Mouse (Mus musculus): ENCODE measurements at regions not wholly inside any gene's neighbourhood (a gene's known extent, or its start where the extent isn't known, plus 50 kb on each side); places are given as distances from the start of the nearest gene placed in this dataset.

DNA sequence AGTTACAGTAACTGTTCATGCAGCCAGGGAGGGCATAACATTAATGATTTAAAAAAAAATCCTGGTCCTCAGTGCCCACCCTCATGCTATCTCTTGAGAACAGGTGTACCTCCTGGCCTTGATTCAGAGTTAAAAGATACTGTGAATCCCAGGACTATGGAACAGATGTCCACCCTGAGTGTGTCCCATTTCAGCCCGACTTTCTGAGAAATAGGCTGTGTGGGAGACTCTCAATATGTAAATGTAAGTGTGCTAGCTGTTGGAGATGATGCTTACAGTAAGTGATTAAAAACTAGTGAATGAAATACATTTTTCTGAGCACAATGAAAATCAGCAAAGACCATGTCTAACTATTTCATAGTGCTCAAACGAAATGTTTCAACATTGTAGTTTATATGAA is 219.2 kb downstream of the Etaa1 start:
- Histone ChIP-seq H3K27me3 (no peaks in the 10 kb centered on the region), H3K27ac (no peak overlapping the region), H3K36me3 (no peaks in the 10 kb centered on the region), H3K4me2 (replicated peaks) (no peak overlapping the region), H3K9ac (no peak overlapping the region), H3K9me3 (replicated peaks) (no peaks in the 10 kb centered on the region), H3K4me3 (no peak overlapping the region), H3K4me1 (no peaks in the 10 kb centered on the region)
- ATAC-seq (ENCODE audit: low FRiP score) = no peak
- 79% methylated on average over 2 of the region's 2 CpGs for WGBS

GRCm38 (mm10) chr11:17738879-17739278 is 214.8 kb downstream of the Etaa1 start:
- H3K9me3 ChIP-seq (replicated peaks) = no peaks in the 10 kb centered on the region
- H3K4me1 ChIP-seq = no peaks in the 10 kb centered on the region
- H3K4me2 ChIP-seq (replicated peaks) = no peak overlapping the region
- H3K27me3 ChIP-seq = no peaks in the 10 kb centered on the region
- no peaks in the 10 kb centered on the region for H3K36me3 ChIP-seq
- H3K4me3 ChIP-seq = no peak overlapping the region
- 39% methylated on average over 5 of the region's 5 CpGs for WGBS
- no peak overlapping the region for H3K27ac ChIP-seq
- H3K9ac ChIP-seq = no peak overlapping the region
- no peak for ATAC-seq (ENCODE audit: low FRiP score)

DNA sequence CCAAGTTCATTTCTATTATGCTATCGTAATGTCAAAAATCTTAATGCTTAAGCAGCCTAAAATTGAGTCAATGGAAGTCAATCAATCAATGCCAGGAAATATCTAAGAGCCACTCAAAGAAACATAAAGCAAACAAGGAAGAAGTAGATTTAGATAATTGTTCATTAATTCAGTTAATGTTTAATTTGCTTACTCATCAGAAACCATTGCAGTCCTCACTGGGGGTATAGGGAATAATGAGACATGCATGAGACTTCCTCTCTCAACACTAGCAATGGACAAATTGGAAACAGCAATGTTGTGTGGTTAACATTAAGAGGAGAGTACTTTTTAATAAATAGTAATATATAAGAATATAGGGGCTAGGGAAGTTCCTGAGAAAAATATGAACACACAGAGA is 209.9 kb downstream of the Etaa1 start:
- Histone ChIP-seq H3K27me3 (no peaks in the 10 kb centered on the region), H3K9me3 (replicated peaks) (no peaks in the 10 kb centered on the region), H3K4me2 (replicated peaks) (no peak overlapping the region), H3K36me3 (no peaks in the 10 kb centered on the region), H3K4me3 (no peak overlapping the region), H3K9ac (no peak overlapping the region), H3K27ac (no peak overlapping the region), H3K4me1 (no peaks in the 10 kb centered on the region)
- 93% methylated on average over 1 of the region's 1 CpGs for WGBS
- no peak for ATAC-seq (ENCODE audit: low FRiP score)

GRCm38 (mm10) chr11:17750345-17750744 is 203.3 kb downstream of the Etaa1 start:
- Histone ChIP-seq H3K36me3 (no peaks in the 10 kb centered on the region), H3K27ac (no peak overlapping the region), H3K9me3 (replicated peaks) (no peaks in the 10 kb centered on the region), H3K4me2 (replicated peaks) (no peak overlapping the region; the same call in 1 of the 2 replicates), H3K4me3 (no peak overlapping the region), H3K4me1 (peaks cover 7% of the 10 kb centered on the region), H3K9ac (no peak overlapping the region), H3K27me3 (no peaks in the 10 kb centered on the region)
- ATAC-seq (ENCODE audit: low FRiP score) = 0 out of 2 replicates have a peak, but pooled peaks have one; percentile 48
- WGBS = 16% methylated on average over 6 of the region's 6 CpGs

GRCm38 (mm10) chr11:17759224-17759623 is 194.5 kb downstream of the Etaa1 start:
- no peak for ATAC-seq (ENCODE audit: low FRiP score)
- Histone ChIP-seq H3K27me3 (no peaks in the 10 kb centered on the region), H3K4me2 (replicated peaks) (no peak overlapping the region), H3K4me3 (no peak overlapping the region), H3K9me3 (replicated peaks) (no peaks in the 10 kb centered on the region), H3K27ac (no peak overlapping the region), H3K4me1 (no peaks in the 10 kb centered on the region), H3K9ac (no peak overlapping the region), H3K36me3 (no peaks in the 10 kb centered on the region)
- WGBS = 55% methylated on average over 2 of the region's 2 CpGs

DNA sequence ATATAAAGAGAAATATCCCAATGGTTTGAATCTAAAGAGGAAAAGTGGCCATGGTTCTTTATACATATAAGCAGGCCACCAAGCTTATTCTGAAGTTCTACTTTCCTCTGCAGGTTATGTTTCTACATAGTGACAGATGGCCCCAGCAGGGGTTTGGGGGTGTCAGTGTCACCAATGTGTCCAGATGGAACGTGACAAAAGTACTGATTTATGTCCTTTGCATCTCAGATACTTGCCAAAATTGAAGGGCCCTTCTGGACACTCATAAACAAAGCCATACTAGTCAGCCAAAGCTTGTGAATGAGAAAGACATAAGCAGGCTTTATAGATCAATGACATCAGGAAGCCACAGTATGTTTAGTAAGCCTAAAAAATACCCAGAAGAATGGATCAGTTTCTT is 190.3 kb downstream of the Etaa1 start:
- H3K4me3 ChIP-seq = no peak overlapping the region
- no peaks in the 10 kb centered on the region for H3K9me3 ChIP-seq (replicated peaks)
- no peak overlapping the region for H3K27ac ChIP-seq
- H3K36me3 ChIP-seq = no peaks in the 10 kb centered on the region
- ATAC-seq (ENCODE audit: low FRiP score) = no peak
- H3K27me3 ChIP-seq = no peaks in the 10 kb centered on the region
- H3K9ac ChIP-seq = no peak overlapping the region
- WGBS = 36% methylated on average over 1 of the region's 1 CpGs
- no peak overlapping the region for H3K4me2 ChIP-seq (replicated peaks)
- H3K4me1 ChIP-seq = no peaks in the 10 kb centered on the region

DNA sequence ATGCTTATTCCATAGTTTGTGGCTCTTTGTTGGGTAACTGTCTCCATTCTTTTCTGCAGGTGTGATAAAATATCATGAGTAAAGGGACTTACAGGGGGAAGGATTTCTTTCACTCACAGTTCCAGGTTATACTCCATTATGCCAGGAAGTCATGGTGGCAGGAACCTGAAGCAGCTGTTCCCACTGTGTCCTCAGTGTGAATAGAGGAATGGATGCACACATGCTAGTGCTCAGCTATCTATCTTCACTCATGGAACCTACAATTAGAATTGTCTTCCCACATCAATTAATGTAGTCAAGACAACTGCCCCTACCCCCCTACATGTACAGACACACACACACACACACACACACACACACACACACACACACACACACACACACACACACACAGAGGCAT is 189.5 kb downstream of the Etaa1 start:
- Histone ChIP-seq H3K27me3 (no peaks in the 10 kb centered on the region), H3K9me3 (replicated peaks) (no peaks in the 10 kb centered on the region), H3K36me3 (no peaks in the 10 kb centered on the region), H3K9ac (no peak overlapping the region), H3K27ac (no peak overlapping the region), H3K4me1 (no peaks in the 10 kb centered on the region), H3K4me3 (no peak overlapping the region), H3K4me2 (replicated peaks) (no peak overlapping the region)
- no peak for ATAC-seq (ENCODE audit: low FRiP score)

DNA sequence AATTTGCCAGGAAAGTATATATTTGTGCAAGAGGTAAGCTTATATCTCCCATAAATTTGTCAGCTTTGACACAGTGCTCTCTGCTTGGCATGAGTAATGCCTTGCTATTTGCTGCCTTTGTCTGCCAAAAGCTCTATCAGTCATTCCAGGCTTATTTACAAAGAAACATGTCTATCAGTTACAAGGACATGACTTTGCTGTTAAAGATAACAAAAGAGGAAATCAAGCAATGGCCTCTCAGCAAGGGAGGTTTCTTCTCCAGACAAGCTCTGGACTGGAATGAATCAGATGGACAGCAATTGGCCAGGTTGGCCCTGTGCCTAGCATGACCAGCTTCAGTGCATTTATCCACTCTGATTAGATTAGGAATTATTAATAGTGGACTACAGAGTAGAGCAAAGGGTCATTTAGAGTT is 185.3 kb downstream of the Etaa1 start:
- H3K4me2 ChIP-seq (replicated peaks) = no peak overlapping the region
- H3K27ac ChIP-seq = no peak overlapping the region
- no peak for ATAC-seq (ENCODE audit: low FRiP score)
- no peaks in the 10 kb centered on the region for H3K36me3 ChIP-seq
- H3K9me3 ChIP-seq (replicated peaks) = no peaks in the 10 kb centered on the region
- no peaks in the 10 kb centered on the region for H3K27me3 ChIP-seq
- H3K4me3 ChIP-seq = no peak overlapping the region
- H3K9ac ChIP-seq = no peak overlapping the region
- H3K4me1 ChIP-seq = no peaks in the 10 kb centered on the region

- Histone ChIP-seq H3K4me1 (no peaks in the 10 kb centered on the region), H3K36me3 (no peaks in the 10 kb centered on the region), H3K27me3 (no peaks in the 10 kb centered on the region), H3K9me3 (replicated peaks) (no peaks in the 10 kb centered on the region), H3K4me3 (no peak overlapping the region), H3K9ac (no peak overlapping the region), H3K4me2 (replicated peaks) (no peak overlapping the region), H3K27ac (no peak overlapping the region)
- no peak for ATAC-seq (ENCODE audit: low FRiP score)
- WGBS = 64% methylated on average over 4 of the region's 4 CpGs
Observed at GRCm38 (mm10) chr11:17768837-17769466, 184.7 kb downstream of the Etaa1 start.

- H3K36me3 ChIP-seq = no peaks in the 10 kb centered on the region
- H3K9me3 ChIP-seq (replicated peaks) = no peaks in the 10 kb centered on the region
- no peak overlapping the region for H3K4me2 ChIP-seq (replicated peaks)
- no peak overlapping the region for H3K27ac ChIP-seq
- ATAC-seq (ENCODE audit: low FRiP score) = no peak
- H3K4me1 ChIP-seq = no peaks in the 10 kb centered on the region
- no peaks in the 10 kb centered on the region for H3K27me3 ChIP-seq
- no peak overlapping the region for H3K4me3 ChIP-seq
- no peak overlapping the region for H3K9ac ChIP-seq
Observed at GRCm38 (mm10) chr11:17797632-17798031, 156.0 kb downstream of the Etaa1 start.

DNA sequence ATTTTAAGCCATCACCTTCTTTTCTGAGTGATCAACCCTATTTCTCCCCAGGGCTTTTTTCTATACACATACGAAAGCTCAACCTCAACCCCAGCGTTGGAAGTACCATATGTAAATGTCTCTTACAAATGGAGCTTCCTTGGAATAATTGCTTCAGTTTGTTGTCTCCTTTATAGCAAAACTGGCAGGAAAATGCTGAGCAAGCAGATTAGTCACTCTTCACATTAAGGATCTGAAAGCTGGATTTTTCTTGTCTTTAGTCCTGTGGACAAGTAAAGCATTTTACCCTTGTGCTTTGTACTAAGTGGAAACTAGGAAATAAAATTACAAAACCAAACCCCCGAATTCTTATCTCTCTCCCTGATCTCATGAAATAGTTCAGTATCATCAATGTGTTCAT is 145.8 kb downstream of the Etaa1 start:
- Histone ChIP-seq H3K36me3 (no peaks in the 10 kb centered on the region), H3K27ac (no peak overlapping the region), H3K4me1 (no peaks in the 10 kb centered on the region), H3K9ac (no peak overlapping the region), H3K27me3 (no peaks in the 10 kb centered on the region), H3K9me3 (replicated peaks) (no peaks in the 10 kb centered on the region), H3K4me3 (no peak overlapping the region), H3K4me2 (replicated peaks) (no peak overlapping the region)
- ATAC-seq (ENCODE audit: low FRiP score) = no peak
- 84% methylated on average over 3 of the region's 3 CpGs for WGBS

DNA sequence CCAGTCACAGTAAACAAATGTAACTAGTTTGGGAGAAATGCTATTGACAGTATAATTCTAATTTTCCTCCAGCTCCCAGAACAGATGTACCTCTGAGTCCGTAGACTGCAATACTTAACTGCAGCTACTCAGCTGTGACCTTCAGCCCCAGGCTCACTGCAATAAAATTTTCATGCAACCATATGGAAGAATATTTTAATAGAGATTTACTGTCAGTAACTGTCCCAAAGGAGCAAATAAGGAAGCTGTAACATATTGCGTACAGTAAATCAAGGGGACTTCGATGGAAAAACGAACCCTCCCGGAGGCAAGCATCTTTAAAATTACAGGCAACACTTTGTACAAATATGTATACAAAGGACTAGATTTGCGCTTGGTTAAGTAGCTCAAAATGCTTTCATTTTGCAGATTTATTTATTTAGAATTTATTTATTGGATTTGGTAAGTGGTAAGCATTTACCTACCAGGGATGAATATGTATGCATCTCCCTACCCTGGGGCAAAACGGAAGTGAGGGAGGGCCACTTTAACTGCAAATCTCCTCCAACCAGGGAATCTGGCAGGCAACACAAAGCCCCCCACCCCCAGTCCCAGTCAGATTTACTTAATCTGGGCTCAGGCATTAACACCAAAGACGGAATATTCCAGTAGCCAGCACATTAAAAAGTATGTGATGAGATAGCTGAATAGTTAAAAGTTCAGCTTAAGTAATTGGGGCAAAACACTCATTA is 141.7 kb downstream of the Etaa1 start:
- Histone ChIP-seq H3K27me3 (no peaks in the 10 kb centered on the region), H3K36me3 (no peaks in the 10 kb centered on the region), H3K27ac (no peak overlapping the region), H3K4me3 (no peak overlapping the region), H3K9ac (no peak overlapping the region), H3K4me1 (no peaks in the 10 kb centered on the region), H3K9me3 (replicated peaks) (no peaks in the 10 kb centered on the region), H3K4me2 (replicated peaks) (no peak overlapping the region)
- 67% methylated on average over 8 of the region's 8 CpGs for WGBS
- peak; percentile 78 for ATAC-seq (ENCODE audit: low FRiP score)

- Histone ChIP-seq H3K9me3 (replicated peaks) (no peaks in the 10 kb centered on the region), H3K9ac (no peak overlapping the region), H3K27me3 (no peaks in the 10 kb centered on the region), H3K4me2 (replicated peaks) (no peak overlapping the region), H3K27ac (no peak overlapping the region), H3K36me3 (no peaks in the 10 kb centered on the region), H3K4me3 (no peak overlapping the region), H3K4me1 (no peaks in the 10 kb centered on the region)
- WGBS = 79% methylated on average over 2 of the region's 2 CpGs
- no peak for ATAC-seq (ENCODE audit: low FRiP score)
Observed at GRCm38 (mm10) chr11:17842642-17843041, 111.0 kb downstream of the Etaa1 start.
